Mouse (Mus musculus) testis, adult 2 months (tissue): ENCODE measurements at regions not wholly inside any gene's neighbourhood (a gene's known extent, or its start where the extent isn't known, plus 50 kb on each side); places are given as distances from the start of the nearest gene placed in this dataset.

Experiments used
- H3K27ac ChIP-seq: fragments of 200-500 bp; 2 replicates; pipeline ENCODE4 v1.5.1; 2012; ENCODE audit warnings: low read depth, low read length; ENCODE audit not compliant: control insufficient read depth, insufficient read depth
- H3K27me3 ChIP-seq: fragments of 200-500 bp; 2 replicates; pipeline ENCODE4 v1.6.1; 2012; ENCODE audit warnings: mild to moderate bottlenecking, low read length, moderate library complexity; ENCODE audit not compliant: control insufficient read depth, insufficient read depth
- H3K36me3 ChIP-seq: fragments of 200-500 bp; 2 replicates; pipeline ENCODE4 v1.6.1; 2012; ENCODE audit warnings: mild to moderate bottlenecking, low read length; ENCODE audit not compliant: control insufficient read depth, insufficient read depth
- H3K4me1 ChIP-seq: fragments of 200-500 bp; 2 replicates; pipeline ENCODE4 v1.6.1; 2012; ENCODE audit warnings: low read length; ENCODE audit not compliant: control insufficient read depth, insufficient read depth
- H3K4me3 ChIP-seq: fragments of 200-500 bp; 2 replicates; pipeline ENCODE4 v1.5.1; 2012; ENCODE audit warnings: low read depth, mild to moderate bottlenecking, low read length, moderate library complexity, mixed read lengths; ENCODE audit not compliant: control insufficient read depth
- CTCF ChIP-seq: fragments of 200-500 bp; IDR thresholded peaks from 2 replicates; pipeline ENCODE4 v1.5.1; 2012; ENCODE audit warnings: low read depth, mild to moderate bottlenecking, inconsistent platforms, low read length, moderate library complexity; ENCODE audit not compliant: control insufficient read depth, insufficient read depth, insufficient replicate concordance
- POLR2A ChIP-seq: fragments of 200-500 bp; IDR thresholded peaks from 2 replicates; pipeline ENCODE4 v1.6.1; 2012; ENCODE audit warnings: low read depth, mild to moderate bottlenecking, inconsistent platforms, low read length, moderate library complexity; ENCODE audit not compliant: control insufficient read depth

GRCm38 (mm10) chr12:80017376-80017929, 95.4 kb downstream of the Zfp36l1 start:
- Histone ChIP-seq H3K36me3 (no peaks in the 10 kb centered on the region), H3K4me3 (no peak overlapping the region), H3K4me1 (peaks cover 9% of the 10 kb centered on the region), H3K27ac (no peak overlapping the region), H3K27me3 (no peaks in the 10 kb centered on the region)
- TF ChIP-seq CTCF, result no peak
- no peak for TF ChIP-seq POLR2A

GRCm38 (mm10) chr12:80015938-80016337, 96.9 kb downstream of the Zfp36l1 start:
- peaks cover 9% of the 10 kb centered on the region for H3K4me1 ChIP-seq

GRCm38 (mm10) chr12:80014598-80014983, 98.2 kb downstream of the Zfp36l1 start:
- Histone ChIP-seq H3K4me1 (peaks cover 9% of the 10 kb centered on the region), H3K27ac (no peak overlapping the region), H3K4me3 (peak overlapping the region; percentile 17; the same call in 1 of the 2 replicates), H3K36me3 (no peaks in the 10 kb centered on the region), H3K27me3 (no peaks in the 10 kb centered on the region)
- no peak for TF ChIP-seq POLR2A
- no peak for TF ChIP-seq CTCF

More at GRCm38 (mm10) chr12:80015938-80016337, 96.9 kb downstream of the Zfp36l1 start:
- Histone ChIP-seq H3K4me3 (no peak overlapping the region), H3K36me3 (no peaks in the 10 kb centered on the region), H3K27ac (no peak overlapping the region), H3K27me3 (no peaks in the 10 kb centered on the region)
- TF ChIP-seq CTCF (no peak), POLR2A (no peak)

GRCm38 (mm10) chr12:80013904-80014597, 98.8 kb downstream of the Zfp36l1 start:
- peak overlapping the region; percentile 17 for H3K4me3 ChIP-seq
- no peak overlapping the region for H3K27ac ChIP-seq

GRCm38 (mm10) chr12:80013577-80013903, 99.3 kb downstream of the Zfp36l1 start:
- TF ChIP-seq CTCF, result no peak
- TF ChIP-seq POLR2A, result no peak
- Histone ChIP-seq H3K36me3 (no peaks in the 10 kb centered on the region), H3K4me1 (peaks cover 9% of the 10 kb centered on the region), H3K27ac (no peak overlapping the region), H3K4me3 (no peak overlapping the region), H3K27me3 (no peaks in the 10 kb centered on the region)

More at GRCm38 (mm10) chr12:80013904-80014597, 98.8 kb downstream of the Zfp36l1 start:
- H3K36me3 ChIP-seq, result no peaks in the 10 kb centered on the region
- no peaks in the 10 kb centered on the region for H3K27me3 ChIP-seq
- TF ChIP-seq POLR2A (no peak), CTCF (no peak)
- peaks cover 9% of the 10 kb centered on the region for H3K4me1 ChIP-seq

- H3K27ac ChIP-seq, result no peak overlapping the region
- no peak overlapping the region for H3K4me3 ChIP-seq
- H3K4me1 ChIP-seq, result peaks cover 9% of the 10 kb centered on the region
- no peak for TF ChIP-seq POLR2A
- TF ChIP-seq CTCF, result no peak
- no peaks in the 10 kb centered on the region for H3K27me3 ChIP-seq
- no peaks in the 10 kb centered on the region for H3K36me3 ChIP-seq
These were observed 100.9 kb downstream of the Zfp36l1 start for GRCm38 (mm10) chr12:80011916-80012315.

- TF ChIP-seq CTCF (no peak), POLR2A (no peak)
- Histone ChIP-seq H3K27me3 (no peaks in the 10 kb centered on the region), H3K4me1 (peaks cover 9% of the 10 kb centered on the region), H3K4me3 (no peak overlapping the region), H3K27ac (no peak overlapping the region), H3K36me3 (no peaks in the 10 kb centered on the region)
These were observed 101.9 kb downstream of the Zfp36l1 start for GRCm38 (mm10) chr12:80010947-80011346.

- no peaks in the 10 kb centered on the region for H3K36me3 ChIP-seq
- H3K27me3 ChIP-seq, result no peaks in the 10 kb centered on the region
- H3K4me1 ChIP-seq, result peaks cover 9% of the 10 kb centered on the region
- TF ChIP-seq CTCF (no peak), POLR2A (no peak)
- no peak overlapping the region for H3K4me3 ChIP-seq
- H3K27ac ChIP-seq, result no peak overlapping the region
These were observed 102.6 kb downstream of the Zfp36l1 start for GRCm38 (mm10) chr12:80010220-80010619.
